Mouse (Mus musculus): ENCODE data around the gene Mlkl. TPM values are rescaled to one million over a fixed set of nuclear protein-coding genes. Genes with fewer than 3 reads are reported as not detected.

Gene Mlkl
- polyA plus RNA-seq, 1 experiment from 2014 or later: 1.3 TPM

- Histone ChIP-seq H3K4me3 (ENCODE audit: low read depth, low read length) (no peak overlapping the region), H3K9me3 (ENCODE audit: control insufficient read depth, low read length) (no peaks in the 10 kb centered on the region), H3K4me1 (replicated peaks; ENCODE audit: control insufficient read depth, insufficient read depth, low read length) (no peaks in the 10 kb centered on the region), H3K4me2 (replicated peaks; ENCODE audit: low read depth, low read length) (no peak overlapping the region), H3K9ac (ENCODE audit: low read depth, low read length) (no peak overlapping the region), H3K27me3 (ENCODE audit: control insufficient read depth, insufficient read depth, low read length) (no peaks in the 10 kb centered on the region), H3K27ac (ENCODE audit: low read depth, low read length) (no peak overlapping the region), H3K36me3 (ENCODE audit: control insufficient read depth, insufficient read depth, low read length) (no peaks in the 10 kb centered on the region)
- ATAC-seq (ENCODE audit: low FRiP score) (no peak), DNase-seq (ENCODE audit: low spot score) (no peak)
- WGBS: 77% methylated on average over 5 of the region's 5 CpGs
Measured at GRCm38 (mm10) chr8:111359936-111360335, 22.0 kb upstream of the Mlkl start.

GRCm38 (mm10) chr8:111358905-111359304 is 20.9 kb upstream of the Mlkl start:
- WGBS: 72% methylated on average over 1 of the region's 1 CpGs
- Histone ChIP-seq H3K4me2 (replicated peaks; ENCODE audit: low read depth, low read length) (no peak overlapping the region), H3K27me3 (ENCODE audit: control insufficient read depth, insufficient read depth, low read length) (no peaks in the 10 kb centered on the region), H3K9me3 (ENCODE audit: control insufficient read depth, low read length) (no peaks in the 10 kb centered on the region), H3K27ac (ENCODE audit: low read depth, low read length) (no peak overlapping the region), H3K36me3 (ENCODE audit: control insufficient read depth, insufficient read depth, low read length) (no peaks in the 10 kb centered on the region), H3K4me1 (replicated peaks; ENCODE audit: control insufficient read depth, insufficient read depth, low read length) (no peaks in the 10 kb centered on the region), H3K4me3 (ENCODE audit: low read depth, low read length) (no peak overlapping the region), H3K9ac (ENCODE audit: low read depth, low read length) (no peak overlapping the region)
- DNase-seq (ENCODE audit: low spot score): no peak
- no peak for ATAC-seq (ENCODE audit: low FRiP score)

GRCm38 (mm10) chr8:111357433-111357832 is 19.5 kb upstream of the Mlkl start:
- 90% methylated on average over 4 of the region's 4 CpGs for whole genome bisulfite sequencing
- H3K27me3 ChIP-seq (ENCODE audit: control insufficient read depth, insufficient read depth, low read length): no peaks in the 10 kb centered on the region

GRCm38 (mm10) chr8:111353497-111353896 is 15.5 kb upstream of the Mlkl start:
- no peaks in the 10 kb centered on the region for H3K36me3 ChIP-seq (ENCODE audit: control insufficient read depth, insufficient read depth, low read length)
- H3K9me3 ChIP-seq (ENCODE audit: control insufficient read depth, low read length): no peaks in the 10 kb centered on the region
- H3K27me3 ChIP-seq (ENCODE audit: control insufficient read depth, insufficient read depth, low read length): no peaks in the 10 kb centered on the region
- H3K27ac ChIP-seq (ENCODE audit: low read depth, low read length): no peak overlapping the region
- H3K4me1 ChIP-seq (replicated peaks; ENCODE audit: control insufficient read depth, insufficient read depth, low read length): no peaks in the 10 kb centered on the region
- no peak overlapping the region for H3K9ac ChIP-seq (ENCODE audit: low read depth, low read length)
- ATAC-seq (ENCODE audit: low FRiP score): no peak
- no peak for DNase-seq (ENCODE audit: low spot score)
- 83% methylated on average over 9 of the region's 9 CpGs for WGBS
- H3K4me2 ChIP-seq (replicated peaks; ENCODE audit: low read depth, low read length): no peak overlapping the region
- no peak overlapping the region for H3K4me3 ChIP-seq (ENCODE audit: low read depth, low read length)

More at GRCm38 (mm10) chr8:111357433-111357832, 19.5 kb upstream of the Mlkl start:
- DNase-seq (ENCODE audit: low spot score) (no peak), ATAC-seq (ENCODE audit: low FRiP score) (no peak)
- Histone ChIP-seq H3K4me1 (replicated peaks; ENCODE audit: control insufficient read depth, insufficient read depth, low read length) (no peaks in the 10 kb centered on the region), H3K27ac (ENCODE audit: low read depth, low read length) (no peak overlapping the region), H3K4me3 (ENCODE audit: low read depth, low read length) (no peak overlapping the region), H3K36me3 (ENCODE audit: control insufficient read depth, insufficient read depth, low read length) (no peaks in the 10 kb centered on the region), H3K9me3 (ENCODE audit: control insufficient read depth, low read length) (no peaks in the 10 kb centered on the region), H3K4me2 (replicated peaks; ENCODE audit: low read depth, low read length) (no peak overlapping the region), H3K9ac (ENCODE audit: low read depth, low read length) (no peak overlapping the region)

GRCm38 (mm10) chr8:111352289-111352688 is 14.3 kb upstream of the Mlkl start:
- Histone ChIP-seq H3K4me3 (ENCODE audit: low read depth, low read length) (no peak overlapping the region), H3K4me1 (replicated peaks; ENCODE audit: control insufficient read depth, insufficient read depth, low read length) (no peaks in the 10 kb centered on the region), H3K4me2 (replicated peaks; ENCODE audit: low read depth, low read length) (no peak overlapping the region), H3K9me3 (ENCODE audit: control insufficient read depth, low read length) (no peaks in the 10 kb centered on the region), H3K36me3 (ENCODE audit: control insufficient read depth, insufficient read depth, low read length) (no peaks in the 10 kb centered on the region), H3K27me3 (ENCODE audit: control insufficient read depth, insufficient read depth, low read length) (no peaks in the 10 kb centered on the region), H3K27ac (ENCODE audit: low read depth, low read length) (no peak overlapping the region), H3K9ac (ENCODE audit: low read depth, low read length) (no peak overlapping the region)
- ATAC-seq (ENCODE audit: low FRiP score) (no peak), DNase-seq (ENCODE audit: low spot score) (no peak)
- WGBS: 83% methylated on average over 5 of the region's 5 CpGs

GRCm38 (mm10) chr8:111350577-111350976 is 12.6 kb upstream of the Mlkl start:
- Histone ChIP-seq H3K27me3 (ENCODE audit: control insufficient read depth, insufficient read depth, low read length) (no peaks in the 10 kb centered on the region), H3K4me1 (replicated peaks; ENCODE audit: control insufficient read depth, insufficient read depth, low read length) (no peaks in the 10 kb centered on the region), H3K4me3 (ENCODE audit: low read depth, low read length) (no peak overlapping the region), H3K36me3 (ENCODE audit: control insufficient read depth, insufficient read depth, low read length) (no peaks in the 10 kb centered on the region), H3K9me3 (ENCODE audit: control insufficient read depth, low read length) (no peaks in the 10 kb centered on the region), H3K27ac (ENCODE audit: low read depth, low read length) (no peak overlapping the region), H3K9ac (ENCODE audit: low read depth, low read length) (no peak overlapping the region), H3K4me2 (replicated peaks; ENCODE audit: low read depth, low read length) (no peak overlapping the region)
- whole genome bisulfite sequencing: 83% methylated on average over 6 of the region's 6 CpGs
- ATAC-seq (ENCODE audit: low FRiP score) (no peak), DNase-seq (ENCODE audit: low spot score) (no peak)

GRCm38 (mm10) chr8:111343225-111343624 is 5.2 kb upstream of the Mlkl start:
- ATAC-seq (ENCODE audit: low FRiP score): no peak

GRCm38 (mm10) chr8:111340186-111340585 is 2.2 kb upstream of the Mlkl start:
- H3K27me3 ChIP-seq (ENCODE audit: control insufficient read depth, insufficient read depth, low read length): no peaks in the 10 kb centered on the region
- H3K4me1 ChIP-seq (replicated peaks; ENCODE audit: control insufficient read depth, insufficient read depth, low read length): no peaks in the 10 kb centered on the region
- no peak for ATAC-seq (ENCODE audit: low FRiP score)
- no peak overlapping the region for H3K4me3 ChIP-seq (ENCODE audit: low read depth, low read length)
- H3K4me2 ChIP-seq (replicated peaks; ENCODE audit: low read depth, low read length): no peak overlapping the region
- 77% methylated on average over 3 of the region's 3 CpGs for WGBS
- H3K27ac ChIP-seq (ENCODE audit: low read depth, low read length): no peak overlapping the region
- no peak overlapping the region for H3K9ac ChIP-seq (ENCODE audit: low read depth, low read length)
- H3K36me3 ChIP-seq (ENCODE audit: control insufficient read depth, insufficient read depth, low read length): no peaks in the 10 kb centered on the region
- DNase-seq (ENCODE audit: low spot score): no peak
- H3K9me3 ChIP-seq (ENCODE audit: control insufficient read depth, low read length): no peaks in the 10 kb centered on the region

More at GRCm38 (mm10) chr8:111343225-111343624, 5.2 kb upstream of the Mlkl start:
- peak; percentile 81 for DNase-seq (ENCODE audit: low spot score)
- Histone ChIP-seq H3K27ac (ENCODE audit: low read depth, low read length) (no peak overlapping the region), H3K9me3 (ENCODE audit: control insufficient read depth, low read length) (no peaks in the 10 kb centered on the region), H3K4me2 (replicated peaks; ENCODE audit: low read depth, low read length) (no peak overlapping the region), H3K9ac (ENCODE audit: low read depth, low read length) (no peak overlapping the region), H3K4me1 (replicated peaks; ENCODE audit: control insufficient read depth, insufficient read depth, low read length) (no peaks in the 10 kb centered on the region), H3K4me3 (ENCODE audit: low read depth, low read length) (no peak overlapping the region), H3K36me3 (ENCODE audit: control insufficient read depth, insufficient read depth, low read length) (no peaks in the 10 kb centered on the region), H3K27me3 (ENCODE audit: control insufficient read depth, insufficient read depth, low read length) (no peaks in the 10 kb centered on the region)
- WGBS: 24% methylated on average over 5 of the region's 5 CpGs

GRCm38 (mm10) chr8:111338370-111339208 is 612 bp upstream of the Mlkl start:
- Histone ChIP-seq H3K4me3 (ENCODE audit: low read depth, low read length) (peak overlapping the region; percentile 32), H3K4me2 (replicated peaks; ENCODE audit: low read depth, low read length) (peak overlapping the region; percentile 45), H3K9me3 (ENCODE audit: control insufficient read depth, low read length) (no peaks in the 10 kb centered on the region), H3K4me1 (replicated peaks; ENCODE audit: control insufficient read depth, insufficient read depth, low read length) (no peaks in the 10 kb centered on the region), H3K9ac (ENCODE audit: low read depth, low read length) (no peak overlapping the region), H3K27me3 (ENCODE audit: control insufficient read depth, insufficient read depth, low read length) (no peaks in the 10 kb centered on the region), H3K27ac (ENCODE audit: low read depth, low read length) (no peak overlapping the region), H3K36me3 (ENCODE audit: control insufficient read depth, insufficient read depth, low read length) (no peaks in the 10 kb centered on the region)
- ATAC-seq (ENCODE audit: low FRiP score) (no peak), DNase-seq (ENCODE audit: low spot score) (peak; percentile 9)
- 52% methylated on average over 12 of the region's 12 CpGs for WGBS

Measured in hindbrain, embryonic 11.5 days (tissue).